Mouse (Mus musculus) liver, embryonic 15.5 days (tissue): ENCODE data around the gene Hexdc. TPM values are rescaled to one million over a fixed set of nuclear protein-coding genes. Genes with fewer than 3 reads are reported as not detected.
A peak's percentile ranks its signal among the peaks of the same experiment; 100 is the strongest.

Experiments
- ATAC-seq: fragments of 200-750 bp; cut with Nextera tagmentation; 2 replicates; pipeline ENCODE4 v1.8.0; 2017; ENCODE audit warnings: moderate number of reproducible peaks, mild to moderate bottlenecking, moderate library complexity; ENCODE audit not compliant: insufficient read depth
- H3K27ac ChIP-seq: fragments of 300-500 bp; sonication (generic); replicated peaks from 2 replicates; pipeline ENCODE4 v1.5.1; 2015; ENCODE audit warnings: mild to moderate bottlenecking, inconsistent platforms
- H3K27me3 ChIP-seq: fragments of 300-500 bp; sonication (generic); 2 replicates; pipeline ENCODE4 v1.6.1; 2015; ENCODE audit warnings: mild to moderate bottlenecking, inconsistent platforms
- H3K36me3 ChIP-seq: fragments of 300-500 bp; sonication (generic); replicated peaks from 2 replicates; pipeline ENCODE4 v1.6.1; 2015; ENCODE audit warnings: moderate library complexity, mild to moderate bottlenecking, inconsistent platforms
- H3K4me1 ChIP-seq: fragments of 300-500 bp; sonication (generic); replicated peaks from 2 replicates; pipeline ENCODE4 v1.6.1; 2015; ENCODE audit warnings: inconsistent platforms
- H3K4me2 ChIP-seq: fragments of 300-500 bp; sonication (generic); 2 replicates; pipeline ENCODE4 v1.6.1; 2015; ENCODE audit warnings: moderate library complexity, mild to moderate bottlenecking, inconsistent platforms
- H3K4me3 ChIP-seq: fragments of 300-500 bp; sonication (generic); replicated peaks from 2 replicates; pipeline ENCODE4 v1.5.1; 2015; ENCODE audit warnings: mild to moderate bottlenecking, inconsistent platforms
- H3K9ac ChIP-seq: fragments of 300-500 bp; sonication (generic); 2 replicates; pipeline ENCODE4 v1.6.1; 2015; ENCODE audit warnings: moderate library complexity, mild to moderate bottlenecking, inconsistent platforms
- H3K9me3 ChIP-seq: fragments of 300-500 bp; sonication (generic); replicated peaks from 2 replicates; pipeline ENCODE4 v1.6.1; 2016; ENCODE audit warnings: inconsistent platforms
- WGBS: fragments of 180-500 bp; shearing (Covaris S2); methylation state at CpG from one replicate; pipeline ENCODE4 v1.1.7; 2015; ENCODE audit warnings: mixed read lengths; ENCODE audit not compliant: insufficient replicate concordance; 5-methylcytosine and 5-hydroxymethylcytosine counted together
- polyA plus RNA-seq: library from polyadenylated mRNA; unstranded; fragments of >200 nt; fragmentation: Nextera tagmentation; extraction: Ambion mirVana; gene quantifications from 2 replicates; pipeline ENCODE4 v1.2.1, GENCODE M21; 2015

The Hexdc gene
- polyA plus RNA-seq, 1 experiment from 2014 or later = 3.0 TPM

DNA sequence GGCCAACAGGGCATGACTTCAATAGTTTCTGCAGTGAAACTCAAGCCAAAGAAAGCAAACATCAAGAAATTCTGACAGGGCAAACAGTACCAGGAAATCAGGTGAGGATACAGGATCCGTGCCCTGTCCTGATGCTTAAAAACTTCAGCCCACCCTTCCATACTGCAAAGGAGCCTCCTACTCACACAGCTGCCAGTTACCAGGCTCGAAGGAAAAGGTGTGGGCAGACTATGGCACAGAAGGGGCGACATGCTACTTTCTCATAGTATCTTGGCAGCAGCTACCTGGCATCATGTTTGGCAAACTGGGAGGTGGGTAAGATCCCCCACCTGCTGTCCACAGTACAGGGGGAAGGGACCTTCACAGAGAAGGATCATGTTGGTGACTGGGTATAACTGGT, 10.8 kb upstream of the Hexdc start:
- H3K4me1 ChIP-seq = no peaks in the 10 kb centered on the region
- 61% methylated on average over 3 of the region's 3 CpGs for WGBS
- H3K4me2 ChIP-seq = no peak overlapping the region
- no peaks in the 10 kb centered on the region for H3K27me3 ChIP-seq
- no peak overlapping the region for H3K27ac ChIP-seq
- no peak overlapping the region for H3K4me3 ChIP-seq
- H3K9ac ChIP-seq = no peak overlapping the region
- no peak for ATAC-seq
- no peaks in the 10 kb centered on the region for H3K36me3 ChIP-seq
- H3K9me3 ChIP-seq = no peaks in the 10 kb centered on the region

DNA sequence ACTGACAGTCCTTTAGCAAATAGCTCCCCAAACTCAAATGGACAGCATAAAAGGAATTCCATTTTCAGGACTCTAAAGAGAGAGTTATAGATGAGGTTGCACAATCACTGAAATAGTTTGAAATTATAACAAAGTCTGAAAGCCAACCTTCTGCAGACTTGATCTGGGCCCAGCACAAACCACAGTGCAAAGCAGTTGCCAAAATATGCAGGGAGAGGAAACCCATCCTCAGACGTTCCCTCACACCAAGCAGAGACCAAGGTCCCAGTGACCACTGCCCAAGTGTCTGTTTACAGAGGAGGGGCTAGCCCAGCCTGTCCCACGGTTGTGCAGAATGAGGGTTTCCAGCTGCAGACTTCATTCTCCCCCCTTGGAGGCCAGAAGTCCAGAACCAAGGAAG, 5.6 kb upstream of the Hexdc start:
- H3K4me1 ChIP-seq = peaks cover 10% of the 10 kb centered on the region
- no peak overlapping the region for H3K4me3 ChIP-seq
- H3K27ac ChIP-seq = no peak overlapping the region
- ATAC-seq = no peak
- H3K9ac ChIP-seq = no peak overlapping the region
- H3K27me3 ChIP-seq = no peaks in the 10 kb centered on the region
- H3K4me2 ChIP-seq = no peak overlapping the region
- H3K9me3 ChIP-seq = no peaks in the 10 kb centered on the region
- WGBS = 35% methylated on average over 2 of the region's 2 CpGs
- no peaks in the 10 kb centered on the region for H3K36me3 ChIP-seq

DNA sequence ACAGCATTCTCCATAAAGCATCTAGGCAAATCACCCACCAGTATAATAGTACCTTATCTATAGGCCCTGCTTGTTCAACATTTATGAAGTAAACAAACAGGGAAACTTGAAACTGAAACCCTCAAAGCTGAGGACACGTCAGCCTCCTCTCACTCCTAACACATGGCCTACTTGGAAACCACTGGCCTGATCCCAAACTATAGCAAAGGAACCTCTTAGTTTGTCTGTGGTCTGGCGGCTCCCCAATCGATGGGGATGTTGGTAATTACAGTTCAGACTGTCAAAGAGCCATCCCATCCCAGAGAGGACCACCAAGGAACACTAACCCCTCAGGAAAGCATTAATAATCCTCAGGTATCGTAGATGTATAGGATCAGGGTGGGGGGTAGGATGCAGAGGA, 4.4 kb upstream of the Hexdc start:
- WGBS = 68% methylated on average over 4 of the region's 4 CpGs
- Histone ChIP-seq H3K27me3 (no peaks in the 10 kb centered on the region), H3K27ac (no peak overlapping the region), H3K4me2 (no peak overlapping the region), H3K4me3 (no peak overlapping the region), H3K4me1 (peaks cover 22% of the 10 kb centered on the region), H3K36me3 (no peaks in the 10 kb centered on the region), H3K9ac (no peak overlapping the region), H3K9me3 (no peaks in the 10 kb centered on the region)
- ATAC-seq = no peak

- ATAC-seq = no peak
- Histone ChIP-seq H3K9ac (no peak overlapping the region), H3K36me3 (no peaks in the 10 kb centered on the region), H3K4me3 (no peak overlapping the region), H3K27ac (no peak overlapping the region), H3K9me3 (no peaks in the 10 kb centered on the region), H3K4me1 (peaks cover 28% of the 10 kb centered on the region), H3K4me2 (no peak overlapping the region), H3K27me3 (no peaks in the 10 kb centered on the region)
- whole genome bisulfite sequencing = 75% methylated on average over 6 of the region's 6 CpGs
Measured at GRCm38 (mm10) chr11:121200781-121201180, 3.5 kb upstream of the Hexdc start.

DNA sequence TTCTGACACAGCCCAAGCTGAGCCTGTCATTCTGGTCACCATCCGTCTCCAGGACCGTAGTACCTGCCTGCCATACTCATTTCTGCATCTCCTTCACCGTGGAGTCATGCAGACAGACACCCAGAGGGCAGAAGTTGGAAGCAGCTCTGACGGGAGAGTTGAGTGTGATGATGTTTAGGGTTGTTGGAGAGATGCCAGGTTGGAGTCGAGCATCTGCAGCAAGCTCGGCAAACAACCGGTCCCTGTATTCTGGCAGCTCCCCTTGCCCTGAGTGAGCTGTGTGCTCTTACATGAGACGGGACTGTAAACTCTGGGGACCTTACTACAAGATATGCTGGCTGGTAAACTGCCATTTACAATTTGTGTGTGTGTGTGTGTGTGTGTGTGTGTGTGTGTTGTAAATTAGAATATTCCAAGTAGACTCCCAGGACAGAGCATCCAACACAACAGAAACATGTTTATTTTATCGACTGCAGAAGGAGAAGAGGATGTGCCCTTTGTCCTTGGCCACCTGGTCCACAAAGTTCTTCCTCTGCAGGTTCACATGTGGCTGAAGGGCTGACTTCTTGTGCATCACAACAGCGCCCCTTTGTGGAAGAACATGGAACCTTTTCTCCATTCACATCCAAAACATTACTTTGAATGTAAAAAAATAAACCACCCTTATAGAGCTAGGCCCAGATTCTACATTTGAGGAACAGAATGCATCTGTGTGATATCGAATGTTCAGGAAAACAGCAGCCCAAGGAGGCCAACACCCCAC, 2.6 kb upstream of the Hexdc start:
- Histone ChIP-seq H3K27ac (no peak overlapping the region), H3K9me3 (no peaks in the 10 kb centered on the region), H3K4me1 (peaks cover 28% of the 10 kb centered on the region), H3K4me3 (no peak overlapping the region), H3K36me3 (no peaks in the 10 kb centered on the region), H3K9ac (no peak overlapping the region), H3K27me3 (no peaks in the 10 kb centered on the region), H3K4me2 (no peak overlapping the region)
- 57% methylated on average over 11 of the region's 11 CpGs for WGBS
- no peak for ATAC-seq

DNA sequence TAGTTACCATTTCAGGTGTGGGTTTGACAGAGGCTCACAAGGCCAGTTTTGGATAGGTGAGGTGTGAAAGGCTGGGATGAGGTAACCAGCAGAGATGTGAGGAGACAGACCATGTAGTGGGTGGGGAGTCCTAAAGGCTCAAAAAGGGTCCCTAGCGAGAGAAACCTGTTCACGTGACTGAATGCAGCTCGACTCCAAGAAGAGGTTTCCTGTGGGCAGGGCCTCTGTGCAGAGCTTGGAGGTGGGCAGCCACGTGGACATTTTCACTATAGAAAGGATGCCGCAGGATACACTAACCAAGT, 423 bp upstream of the Hexdc start:
- Histone ChIP-seq H3K27ac (no peak overlapping the region; the same call in 1 of the 2 replicates), H3K27me3 (no peaks in the 10 kb centered on the region), H3K4me3 (peak overlapping the region; percentile 85), H3K9ac (no peak overlapping the region), H3K9me3 (no peaks in the 10 kb centered on the region), H3K4me2 (peak overlapping the region; percentile 95), H3K36me3 (peaks cover 9% of the 10 kb centered on the region; the same call in 1 of the 2 replicates), H3K4me1 (peaks cover 28% of the 10 kb centered on the region)
- no peak for ATAC-seq
- whole genome bisulfite sequencing = 1% methylated on average over 5 of the region's 5 CpGs

GRCm38 (mm10) chr11:121216831-121217230, 12.6 kb downstream of the Hexdc start:
- 82% methylated on average over 3 of the region's 3 CpGs for WGBS
- H3K36me3 ChIP-seq = peaks cover 46% of the 10 kb centered on the region
- no peak for ATAC-seq

DNA sequence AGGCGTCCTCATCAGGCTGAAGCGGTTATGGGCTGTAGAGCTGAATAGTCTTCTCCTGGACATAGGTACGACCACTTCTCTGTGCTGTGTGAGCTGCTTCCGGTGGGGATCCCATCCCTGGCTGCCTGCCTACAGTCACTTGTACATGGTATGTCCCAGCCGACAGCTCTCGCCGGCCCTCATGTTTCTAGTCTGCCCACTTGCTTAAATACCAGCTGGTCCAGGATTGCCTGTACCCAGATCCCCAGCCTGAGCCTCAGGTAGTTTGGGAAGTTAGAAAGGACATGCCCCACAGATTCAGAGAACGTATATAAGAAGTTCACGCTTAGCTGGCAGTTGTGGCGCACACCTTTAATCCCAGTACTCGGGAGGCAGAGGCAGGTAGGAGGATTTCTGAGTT, 15.5 kb downstream of the Hexdc start:
- H3K27ac ChIP-seq = no peak overlapping the region
- no peaks in the 10 kb centered on the region for H3K4me1 ChIP-seq
- H3K9me3 ChIP-seq = no peaks in the 10 kb centered on the region
- H3K36me3 ChIP-seq = peaks cover 70% of the 10 kb centered on the region
- no peaks in the 10 kb centered on the region for H3K27me3 ChIP-seq
- WGBS = 83% methylated on average over 11 of the region's 11 CpGs
- H3K4me2 ChIP-seq = no peak overlapping the region
- H3K4me3 ChIP-seq = no peak overlapping the region
- no peak overlapping the region for H3K9ac ChIP-seq
- no peak for ATAC-seq

More at GRCm38 (mm10) chr11:121216831-121217230, 12.6 kb downstream of the Hexdc start:
- H3K27me3 ChIP-seq = no peaks in the 10 kb centered on the region
- no peak overlapping the region for H3K4me2 ChIP-seq
- H3K4me1 ChIP-seq = 0 out of 2 replicates have a peak, but pooled peaks cover 3% of the 10 kb centered on the region
- H3K4me3 ChIP-seq = no peak overlapping the region
- no peaks in the 10 kb centered on the region for H3K9me3 ChIP-seq
- no peak overlapping the region for H3K9ac ChIP-seq
- no peak overlapping the region for H3K27ac ChIP-seq

- no peak overlapping the region for H3K9ac ChIP-seq
- H3K4me3 ChIP-seq = no peak overlapping the region
- no peaks in the 10 kb centered on the region for H3K27me3 ChIP-seq
- no peaks in the 10 kb centered on the region for H3K9me3 ChIP-seq
- no peak overlapping the region for H3K4me2 ChIP-seq
- no peaks in the 10 kb centered on the region for H3K4me1 ChIP-seq
- no peak overlapping the region for H3K27ac ChIP-seq
- 91% methylated on average over 5 of the region's 5 CpGs for WGBS
- no peak for ATAC-seq
- H3K36me3 ChIP-seq = peaks cover 80% of the 10 kb centered on the region
Measured at GRCm38 (mm10) chr11:121220771-121221170, 16.5 kb downstream of the Hexdc start.

GRCm38 (mm10) chr11:121221321-121222010, 17.2 kb downstream of the Hexdc start:
- H3K4me3 ChIP-seq = no peak overlapping the region
- WGBS = 65% methylated on average over 6 of the region's 6 CpGs
- no peak overlapping the region for H3K4me2 ChIP-seq
- H3K27me3 ChIP-seq = no peaks in the 10 kb centered on the region
- no peak for ATAC-seq
- H3K27ac ChIP-seq = no peak overlapping the region
- no peak overlapping the region for H3K9ac ChIP-seq
- no peaks in the 10 kb centered on the region for H3K4me1 ChIP-seq
- peaks cover 87% of the 10 kb centered on the region for H3K36me3 ChIP-seq
- no peaks in the 10 kb centered on the region for H3K9me3 ChIP-seq

- Histone ChIP-seq H3K9ac (peak overlapping the region; percentile 85), H3K27me3 (no peaks in the 10 kb centered on the region), H3K4me1 (peaks cover 45% of the 10 kb centered on the region), H3K4me3 (peak overlapping the region; percentile 71), H3K27ac (peak overlapping the region; percentile 91), H3K9me3 (no peaks in the 10 kb centered on the region), H3K36me3 (peaks cover 45% of the 10 kb centered on the region), H3K4me2 (peak overlapping the region; percentile 79)
- 11% methylated on average over 21 of the region's 21 CpGs for WGBS
- ATAC-seq = peak; percentile 7
Measured at GRCm38 (mm10) chr11:121228129-121229017, 24.1 kb downstream of the Hexdc start.
